Mouse (Mus musculus): ENCODE results near the gene Rbbp5. TPM values are rescaled to one million over a fixed set of nuclear protein-coding genes. Genes with fewer than 3 reads are reported as not detected.

The Rbbp5 gene
- 44.6 TPM for polyA plus RNA-seq (2014; fragmentation: Illumina TruSeq; extraction: RNeasy Lipid Tissue Mini Kit (QIAGEN cat#74804); ENCODE audit: low read depth, low replicate concordance)

GRCm38 (mm10) chr1:132476928-132477691 is at the start of gene Rbbp5:
Gene Rbbp5, plus strand, starts transcription at chr1:132477365.

GRCm38 (mm10) chr1:132506058-132506457 is 28.9 kb downstream of the Rbbp5 start, which contains the start of gene Tmem81:
Gene Tmem81, plus strand, starts transcription at chr1:132506230.

GRCm38 (mm10) chr1:132542762-132543306 is 65.7 kb downstream of the Rbbp5 start, which contains the start of gene Cntn2:
Gene Cntn2, minus strand, starts transcription at chr1:132543256.

Other genes starting within 250 kb of the Rbbp5 start
- gene Gm10188, start 247.6 kb upstream of the Rbbp5 start, polyA plus RNA-seq (2014; fragmentation: Illumina TruSeq; extraction: RNeasy Lipid Tissue Mini Kit (QIAGEN cat#74804); ENCODE audit: low read depth, low replicate concordance), result not detected
- gene Klhdc8a, start 178.7 kb upstream of the Rbbp5 start, polyA plus RNA-seq (2014; fragmentation: Illumina TruSeq; extraction: RNeasy Lipid Tissue Mini Kit (QIAGEN cat#74804); ENCODE audit: low read depth, low replicate concordance), result 0.47 TPM
- gene Nuak2, start 161.2 kb upstream of the Rbbp5 start, polyA plus RNA-seq (2014; fragmentation: Illumina TruSeq; extraction: RNeasy Lipid Tissue Mini Kit (QIAGEN cat#74804); ENCODE audit: low read depth, low replicate concordance), result 20.2 TPM
- gene Tmcc2, start 86.1 kb upstream of the Rbbp5 start, polyA plus RNA-seq (2014; fragmentation: Illumina TruSeq; extraction: RNeasy Lipid Tissue Mini Kit (QIAGEN cat#74804); ENCODE audit: low read depth, low replicate concordance), result 0.47 TPM
- 15.1 TPM for gene Dstyk, start 59.8 kb upstream of the Rbbp5 start, polyA plus RNA-seq (2014; fragmentation: Illumina TruSeq; extraction: RNeasy Lipid Tissue Mini Kit (QIAGEN cat#74804); ENCODE audit: low read depth, low replicate concordance)
- gene Tmem81, start 28.9 kb downstream of the Rbbp5 start, polyA plus RNA-seq (2014; fragmentation: Illumina TruSeq; extraction: RNeasy Lipid Tissue Mini Kit (QIAGEN cat#74804); ENCODE audit: low read depth, low replicate concordance), result 3.7 TPM
- not detected for gene Cntn2, start 65.9 kb downstream of the Rbbp5 start, polyA plus RNA-seq (2014; fragmentation: Illumina TruSeq; extraction: RNeasy Lipid Tissue Mini Kit (QIAGEN cat#74804); ENCODE audit: low read depth, low replicate concordance)

Data from sigmoid colon, adult 10 weeks (tissue).